Mouse (Mus musculus) megakaryocyte, embryonic 14.5 days (primary cell): ENCODE results near the gene Gm2163.
"Not testable (repeated sequence)": the region's sequence is repeated elsewhere in the genome, so short reads cannot be mapped to it uniquely, and the experiment has no call there.

Experiments used
- FLI1 ChIP-seq: IDR thresholded peaks from 2 replicates; pipeline ENCODE4 v1.6.1; 2012; ENCODE audit warnings: low read length, inconsistent platforms, mixed read lengths
- GATA1 ChIP-seq: IDR thresholded peaks from 3 replicates; pipeline ENCODE4 v1.6.1; 2012; ENCODE audit warnings: mixed read lengths, low read length, inconsistent platforms, borderline replicate concordance

- not testable (repeated sequence) for TF ChIP-seq GATA1, FLI1
Observed at GRCm38 (mm10) chr4:42466452-42466851, at the start of gene Gm2163.
